Mouse (Mus musculus): Measurements from ENCODE around the gene Sumo1. TPM values are rescaled to one million over a fixed set of nuclear protein-coding genes. Genes with fewer than 3 reads are reported as not detected.

Sumo1 gene
- 378 and 420 TPM in 2 replicates for polyA plus RNA-seq (2011; ENCODE audit: insufficient read depth, insufficient read length, low read depth, missing spikeins)

DNA sequence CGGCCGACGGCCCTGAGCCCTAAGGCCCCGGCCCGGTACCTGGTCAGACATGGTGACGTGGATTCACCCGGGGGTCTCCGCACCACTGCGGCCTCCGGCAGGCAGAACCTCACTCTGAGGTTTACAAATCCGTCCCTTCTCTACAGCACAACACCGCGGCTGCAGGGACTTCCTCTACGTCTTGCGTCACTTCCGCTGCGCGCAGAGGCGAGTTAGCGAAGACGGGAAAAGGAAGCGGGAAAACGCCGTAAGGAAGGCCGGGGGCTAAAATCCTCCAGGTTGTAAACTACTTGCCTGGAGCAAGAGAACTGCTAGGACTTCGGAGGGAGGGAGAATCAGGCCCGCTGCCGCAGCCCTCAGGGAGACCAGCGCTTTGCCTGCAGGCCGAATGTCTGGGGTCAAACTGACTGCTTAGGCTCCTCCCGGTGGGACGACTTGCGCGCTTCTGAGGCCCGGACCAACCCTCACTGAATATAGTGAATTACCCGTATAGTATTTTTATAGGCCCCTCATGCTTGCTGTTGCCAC lies at the start of gene Sumo1:
TSS of gene Sumo1 (minus strand) at position 194 of the 528 bp plus-strand sequence.
- Histone ChIP-seq H3K27me3 (ENCODE audit: control insufficient read depth, insufficient read depth, low read length, poor library complexity, severe bottlenecking) (no peaks in the 10 kb centered on the region), H3K4me1 (ENCODE audit: control insufficient read depth, insufficient read depth, low read length) (no peaks in the 10 kb centered on the region), H3K27ac (ENCODE audit: insufficient read depth, low read length) (peak within 1 kb of the TSS; percentile 70), H3K36me3 (ENCODE audit: control insufficient read depth, insufficient read depth, low read length, poor library complexity, severe bottlenecking) (peaks cover 3% of the 10 kb centered on the region; the same call in 1 of the 2 replicates), H3K9ac (ENCODE audit: low read depth, poor library complexity, severe bottlenecking) (peak within 1 kb of the TSS; percentile 96), H3K9me3 (replicated peaks; ENCODE audit: control insufficient read depth, insufficient read depth, low read length, poor library complexity, severe bottlenecking) (no peaks in the 10 kb centered on the region), H3K4me3 (ENCODE audit: low read depth, low read length) (peak within 1 kb of the TSS; percentile 85)
- TF ChIP-seq POLR2A (IDR thresholded peaks at IDR 0.05; ENCODE audit: insufficient read depth, low read length) (peak; percentile 87), EP300 (IDR thresholded peaks at IDR 0.05; ENCODE audit: insufficient read depth, low read depth, low read length) (no peak), CTCF (IDR thresholded peaks at IDR 0.05; ENCODE audit: low read depth, low read length) (no peak)

DNA sequence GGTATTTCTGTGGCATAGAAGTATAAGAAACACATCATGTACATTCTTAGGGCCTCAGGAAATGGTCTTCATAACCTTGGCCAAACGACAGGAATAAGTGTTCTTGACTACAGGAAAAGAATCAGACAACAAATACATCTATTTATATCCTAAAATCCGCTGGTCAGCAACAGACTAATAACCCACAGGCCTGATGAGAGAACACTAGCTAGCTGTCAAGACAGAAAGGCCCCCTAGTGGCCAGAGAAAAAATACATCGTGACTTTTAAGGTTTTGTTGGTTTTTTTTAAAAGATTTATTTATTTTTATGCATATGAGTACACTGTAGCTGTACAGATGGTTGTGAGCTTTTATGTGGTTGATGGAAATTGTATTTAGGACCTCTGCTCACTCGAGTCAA lies 49.3 kb upstream of the Sumo1 start:
- Histone ChIP-seq H3K27ac (ENCODE audit: insufficient read depth, low read length) (no peak overlapping the region), H3K27me3 (ENCODE audit: control insufficient read depth, insufficient read depth, low read length, poor library complexity, severe bottlenecking) (no peaks in the 10 kb centered on the region), H3K9me3 (replicated peaks; ENCODE audit: control insufficient read depth, insufficient read depth, low read length, poor library complexity, severe bottlenecking) (no peaks in the 10 kb centered on the region), H3K4me3 (ENCODE audit: low read depth, low read length) (no peak overlapping the region), H3K4me1 (ENCODE audit: control insufficient read depth, insufficient read depth, low read length) (no peaks in the 10 kb centered on the region), H3K9ac (ENCODE audit: low read depth, poor library complexity, severe bottlenecking) (no peak overlapping the region), H3K36me3 (ENCODE audit: control insufficient read depth, insufficient read depth, low read length, poor library complexity, severe bottlenecking) (peaks cover 36% of the 10 kb centered on the region)
- TF ChIP-seq CTCF (IDR thresholded peaks at IDR 0.05; ENCODE audit: low read depth, low read length) (no peak), EP300 (IDR thresholded peaks at IDR 0.05; ENCODE audit: insufficient read depth, low read depth, low read length) (no peak), POLR2A (IDR thresholded peaks at IDR 0.05; ENCODE audit: insufficient read depth, low read length) (no peak)

DNA sequence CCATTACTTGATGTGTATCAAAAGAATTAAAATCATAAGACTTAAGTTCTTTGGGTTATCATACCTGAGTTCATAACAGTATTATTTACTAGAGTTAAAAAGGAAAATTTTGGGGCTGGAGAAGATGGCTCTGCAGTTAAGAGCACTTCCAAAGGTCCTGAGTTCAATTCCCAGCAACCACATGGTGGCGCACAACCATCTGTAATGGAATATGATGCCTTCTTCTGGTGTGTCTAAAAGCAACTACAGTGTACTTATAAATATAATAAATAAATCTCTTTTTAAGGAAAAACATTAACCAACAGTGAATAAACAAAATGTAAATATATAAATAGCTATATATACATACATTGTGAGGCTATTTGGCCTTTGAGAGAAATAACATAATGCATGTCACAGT lies 31.1 kb upstream of the Sumo1 start:
- Histone ChIP-seq H3K4me3 (ENCODE audit: low read depth, low read length) (no peak overlapping the region), H3K9me3 (replicated peaks; ENCODE audit: control insufficient read depth, insufficient read depth, low read length, poor library complexity, severe bottlenecking) (no peaks in the 10 kb centered on the region), H3K27ac (ENCODE audit: insufficient read depth, low read length) (no peak overlapping the region), H3K36me3 (ENCODE audit: control insufficient read depth, insufficient read depth, low read length, poor library complexity, severe bottlenecking) (peaks cover 81% of the 10 kb centered on the region), H3K4me1 (ENCODE audit: control insufficient read depth, insufficient read depth, low read length) (peaks cover 3% of the 10 kb centered on the region), H3K27me3 (ENCODE audit: control insufficient read depth, insufficient read depth, low read length, poor library complexity, severe bottlenecking) (no peaks in the 10 kb centered on the region), H3K9ac (ENCODE audit: low read depth, poor library complexity, severe bottlenecking) (no peak overlapping the region)
- TF ChIP-seq CTCF (IDR thresholded peaks at IDR 0.05; ENCODE audit: low read depth, low read length) (no peak), EP300 (IDR thresholded peaks at IDR 0.05; ENCODE audit: insufficient read depth, low read depth, low read length) (no peak)

DNA sequence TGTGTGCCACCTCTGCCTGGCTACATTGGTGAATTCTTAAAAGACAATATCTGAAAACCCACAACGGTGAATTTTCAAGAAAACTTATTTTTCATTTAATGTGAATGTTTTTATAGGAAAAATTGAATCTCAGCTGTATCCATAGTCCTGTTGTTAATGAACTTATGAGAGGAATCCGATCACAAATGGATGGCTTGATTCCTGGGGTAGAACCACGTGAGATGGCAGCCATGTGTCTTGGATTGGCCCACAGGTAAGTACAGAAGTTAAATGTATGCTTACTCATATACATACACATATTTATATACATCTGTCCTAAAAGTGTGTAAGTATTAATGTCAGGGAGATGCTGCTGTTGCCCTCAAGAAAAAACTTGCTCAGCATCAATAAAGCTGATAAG lies 27.6 kb upstream of the Sumo1 start:
- Histone ChIP-seq H3K9ac (ENCODE audit: low read depth, poor library complexity, severe bottlenecking) (peak overlapping the region; percentile 72), H3K27me3 (ENCODE audit: control insufficient read depth, insufficient read depth, low read length, poor library complexity, severe bottlenecking) (no peaks in the 10 kb centered on the region), H3K9me3 (replicated peaks; ENCODE audit: control insufficient read depth, insufficient read depth, low read length, poor library complexity, severe bottlenecking) (no peaks in the 10 kb centered on the region), H3K27ac (ENCODE audit: insufficient read depth, low read length) (peak overlapping the region; percentile 98), H3K36me3 (ENCODE audit: control insufficient read depth, insufficient read depth, low read length, poor library complexity, severe bottlenecking) (peaks cover 82% of the 10 kb centered on the region), H3K4me1 (ENCODE audit: control insufficient read depth, insufficient read depth, low read length) (peaks cover 3% of the 10 kb centered on the region), H3K4me3 (ENCODE audit: low read depth, low read length) (no peak overlapping the region)
- TF ChIP-seq POLR2A (IDR thresholded peaks at IDR 0.05; ENCODE audit: insufficient read depth, low read length): no peak

DNA sequence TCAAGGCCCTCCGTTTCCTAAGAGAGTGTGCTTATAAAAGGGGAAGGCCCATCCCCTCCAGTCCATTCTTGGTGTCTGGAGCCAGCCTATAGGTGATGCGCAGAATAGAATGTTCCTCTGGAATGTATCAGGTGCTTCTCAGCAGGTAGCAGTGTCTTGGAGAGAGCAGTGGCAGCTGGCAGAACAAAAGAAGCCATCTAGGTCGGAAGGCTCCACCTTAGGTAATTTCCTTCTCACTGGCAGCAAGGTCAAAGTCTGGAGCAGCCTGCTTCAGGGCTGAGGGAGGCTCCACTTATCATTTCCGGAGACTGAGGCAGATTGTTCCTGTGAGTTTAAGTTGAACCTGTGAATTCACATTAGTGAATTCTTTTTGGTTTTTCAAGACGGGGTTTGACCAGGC lies 27.1 kb upstream of the Sumo1 start:
- TF ChIP-seq POLR2A (IDR thresholded peaks at IDR 0.05; ENCODE audit: insufficient read depth, low read length) (no peak), EP300 (IDR thresholded peaks at IDR 0.05; ENCODE audit: insufficient read depth, low read depth, low read length) (peak; percentile 99), CTCF (IDR thresholded peaks at IDR 0.05; ENCODE audit: low read depth, low read length) (no peak)
- peaks cover 82% of the 10 kb centered on the region for H3K36me3 ChIP-seq (ENCODE audit: control insufficient read depth, insufficient read depth, low read length, poor library complexity, severe bottlenecking)
- no peak overlapping the region for H3K4me3 ChIP-seq (ENCODE audit: low read depth, low read length)
- H3K27ac ChIP-seq (ENCODE audit: insufficient read depth, low read length): peak overlapping the region; percentile 98
- peaks cover 3% of the 10 kb centered on the region for H3K4me1 ChIP-seq (ENCODE audit: control insufficient read depth, insufficient read depth, low read length)
- no peaks in the 10 kb centered on the region for H3K9me3 ChIP-seq (replicated peaks; ENCODE audit: control insufficient read depth, insufficient read depth, low read length, poor library complexity, severe bottlenecking)
- H3K9ac ChIP-seq (ENCODE audit: low read depth, poor library complexity, severe bottlenecking): 0 out of 2 replicates have a peak overlapping the region, but pooled peaks have one; percentile 72
- H3K27me3 ChIP-seq (ENCODE audit: control insufficient read depth, insufficient read depth, low read length, poor library complexity, severe bottlenecking): no peaks in the 10 kb centered on the region

DNA sequence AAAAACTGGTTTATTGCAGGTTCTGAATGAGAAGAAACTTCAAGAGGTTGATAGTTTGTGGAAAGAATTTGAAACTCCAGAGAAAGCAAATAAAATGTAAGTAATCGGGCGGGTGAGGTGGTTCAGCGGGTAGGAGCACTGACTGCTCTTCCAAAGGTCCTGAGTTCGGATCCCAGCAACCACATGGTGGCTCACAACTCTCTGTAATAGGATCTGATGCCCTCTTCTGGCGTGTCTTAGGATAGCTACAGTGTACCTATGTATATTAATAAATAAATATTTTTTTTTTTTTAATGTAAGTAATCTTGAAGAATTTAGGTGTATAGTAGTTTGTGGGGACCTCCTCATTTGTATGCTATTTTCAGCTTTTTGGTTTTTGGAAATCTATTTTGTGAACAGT lies 19.8 kb upstream of the Sumo1 start:
- no peaks in the 10 kb centered on the region for H3K9me3 ChIP-seq (replicated peaks; ENCODE audit: control insufficient read depth, insufficient read depth, low read length, poor library complexity, severe bottlenecking)
- no peaks in the 10 kb centered on the region for H3K27me3 ChIP-seq (ENCODE audit: control insufficient read depth, insufficient read depth, low read length, poor library complexity, severe bottlenecking)
- no peaks in the 10 kb centered on the region for H3K4me1 ChIP-seq (ENCODE audit: control insufficient read depth, insufficient read depth, low read length)
- no peak overlapping the region for H3K4me3 ChIP-seq (ENCODE audit: low read depth, low read length)
- TF ChIP-seq POLR2A (IDR thresholded peaks at IDR 0.05; ENCODE audit: insufficient read depth, low read length) (no peak), CTCF (IDR thresholded peaks at IDR 0.05; ENCODE audit: low read depth, low read length) (no peak), EP300 (IDR thresholded peaks at IDR 0.05; ENCODE audit: insufficient read depth, low read depth, low read length) (no peak)
- H3K36me3 ChIP-seq (ENCODE audit: control insufficient read depth, insufficient read depth, low read length, poor library complexity, severe bottlenecking): peaks cover 83% of the 10 kb centered on the region
- H3K9ac ChIP-seq (ENCODE audit: low read depth, poor library complexity, severe bottlenecking): no peak overlapping the region
- H3K27ac ChIP-seq (ENCODE audit: insufficient read depth, low read length): no peak overlapping the region
